Mouse (Mus musculus): ENCODE measurements at regions not wholly inside any gene's neighbourhood (a gene's known extent, or its start where the extent isn't known, plus 50 kb on each side); places are given as distances from the start of the nearest gene placed in this dataset.

- Histone ChIP-seq H3K4me2 (no peak overlapping the region), H3K27ac (no peak overlapping the region), H3K9ac (no peak overlapping the region), H3K36me3 (replicated peaks) (no peaks in the 10 kb centered on the region), H3K27me3 (no peaks in the 10 kb centered on the region), H3K4me1 (no peaks in the 10 kb centered on the region), H3K4me3 (replicated peaks) (no peak overlapping the region), H3K9me3 (no peaks in the 10 kb centered on the region; the same call in 1 of the 2 replicates)
- WGBS: 88% methylated on average over 4 of the region's 4 CpGs
- ATAC-seq (ENCODE audit: low FRiP score): no peak
These were observed 546.7 kb upstream of the Map3k7 start for GRCm38 (mm10) chr4:31417161-31417560.

GRCm38 (mm10) chr4:31419240-31419639 lies 544.7 kb upstream of the Map3k7 start:
- H3K4me2 ChIP-seq: no peak overlapping the region
- no peak overlapping the region for H3K9ac ChIP-seq
- H3K27me3 ChIP-seq: no peaks in the 10 kb centered on the region
- H3K27ac ChIP-seq: no peak overlapping the region
- no peaks in the 10 kb centered on the region; the same call in 1 of the 2 replicates for H3K9me3 ChIP-seq
- H3K4me1 ChIP-seq: no peaks in the 10 kb centered on the region
- H3K36me3 ChIP-seq (replicated peaks): no peaks in the 10 kb centered on the region
- H3K4me3 ChIP-seq (replicated peaks): no peak overlapping the region
- peak; percentile 56; the same call in 1 of the 2 replicates for ATAC-seq (ENCODE audit: low FRiP score)
- WGBS: 9% methylated on average over 6 of the region's 6 CpGs

- Histone ChIP-seq H3K27ac (no peak overlapping the region), H3K4me2 (no peak overlapping the region), H3K9me3 (no peaks in the 10 kb centered on the region; the same call in 1 of the 2 replicates), H3K4me3 (replicated peaks) (no peak overlapping the region), H3K27me3 (no peaks in the 10 kb centered on the region), H3K4me1 (no peaks in the 10 kb centered on the region), H3K36me3 (replicated peaks) (no peaks in the 10 kb centered on the region), H3K9ac (no peak overlapping the region)
- 88% methylated on average over 9 of the region's 9 CpGs for WGBS
- ATAC-seq (ENCODE audit: low FRiP score): no peak
These were observed 543.7 kb upstream of the Map3k7 start for GRCm38 (mm10) chr4:31420167-31420566.

- Histone ChIP-seq H3K9ac (no peak overlapping the region), H3K27ac (no peak overlapping the region), H3K27me3 (no peaks in the 10 kb centered on the region), H3K4me1 (no peaks in the 10 kb centered on the region), H3K4me3 (replicated peaks) (no peak overlapping the region), H3K36me3 (replicated peaks) (no peaks in the 10 kb centered on the region), H3K4me2 (no peak overlapping the region), H3K9me3 (no peaks in the 10 kb centered on the region; the same call in 1 of the 2 replicates)
- no peak for ATAC-seq (ENCODE audit: low FRiP score)
- 66% methylated on average over 5 of the region's 5 CpGs for WGBS
These were observed 542.5 kb upstream of the Map3k7 start for GRCm38 (mm10) chr4:31421386-31421785.

GRCm38 (mm10) chr4:31425135-31425534 lies 538.8 kb upstream of the Map3k7 start:
- no peaks in the 10 kb centered on the region for H3K9me3 ChIP-seq
- no peaks in the 10 kb centered on the region for H3K27me3 ChIP-seq
- H3K4me3 ChIP-seq (replicated peaks): no peak overlapping the region
- no peaks in the 10 kb centered on the region for H3K4me1 ChIP-seq
- no peak overlapping the region for H3K27ac ChIP-seq
- H3K36me3 ChIP-seq (replicated peaks): no peaks in the 10 kb centered on the region
- no peak overlapping the region for H3K4me2 ChIP-seq
- 87% methylated on average over 7 of the region's 7 CpGs for WGBS
- no peak for ATAC-seq (ENCODE audit: low FRiP score)
- no peak overlapping the region for H3K9ac ChIP-seq

GRCm38 (mm10) chr4:31425716-31426115 lies 538.2 kb upstream of the Map3k7 start:
- Histone ChIP-seq H3K4me1 (no peaks in the 10 kb centered on the region), H3K4me2 (no peak overlapping the region), H3K36me3 (replicated peaks) (no peaks in the 10 kb centered on the region), H3K27me3 (no peaks in the 10 kb centered on the region), H3K27ac (no peak overlapping the region), H3K9me3 (no peaks in the 10 kb centered on the region), H3K4me3 (replicated peaks) (no peak overlapping the region), H3K9ac (no peak overlapping the region)
- no peak for ATAC-seq (ENCODE audit: low FRiP score)
- WGBS: 85% methylated on average over 4 of the region's 4 CpGs

- Histone ChIP-seq H3K9me3 (no peaks in the 10 kb centered on the region), H3K4me3 (replicated peaks) (no peak overlapping the region), H3K27me3 (no peaks in the 10 kb centered on the region), H3K36me3 (replicated peaks) (no peaks in the 10 kb centered on the region), H3K4me2 (no peak overlapping the region), H3K9ac (no peak overlapping the region), H3K4me1 (no peaks in the 10 kb centered on the region), H3K27ac (no peak overlapping the region)
- ATAC-seq (ENCODE audit: low FRiP score): no peak
- WGBS: 88% methylated on average over 7 of the region's 7 CpGs
These were observed 537.5 kb upstream of the Map3k7 start for GRCm38 (mm10) chr4:31426169-31427030.

- Histone ChIP-seq H3K36me3 (replicated peaks) (no peaks in the 10 kb centered on the region), H3K4me3 (replicated peaks) (no peak overlapping the region), H3K4me1 (no peaks in the 10 kb centered on the region), H3K4me2 (no peak overlapping the region), H3K27ac (no peak overlapping the region), H3K9ac (no peak overlapping the region), H3K27me3 (no peaks in the 10 kb centered on the region), H3K9me3 (no peaks in the 10 kb centered on the region)
- WGBS: 94% methylated on average over 7 of the region's 7 CpGs
- ATAC-seq (ENCODE audit: low FRiP score): no peak
These were observed 530.0 kb upstream of the Map3k7 start for GRCm38 (mm10) chr4:31433943-31434342.

GRCm38 (mm10) chr4:31454898-31455297 lies 509.0 kb upstream of the Map3k7 start:
- WGBS: 88% methylated on average over 7 of the region's 7 CpGs
- Histone ChIP-seq H3K27me3 (no peaks in the 10 kb centered on the region), H3K4me1 (peaks cover 5% of the 10 kb centered on the region; the same call in 1 of the 2 replicates), H3K4me3 (replicated peaks) (no peak overlapping the region), H3K9ac (no peak overlapping the region), H3K4me2 (no peak overlapping the region), H3K36me3 (replicated peaks) (no peaks in the 10 kb centered on the region), H3K27ac (no peak overlapping the region), H3K9me3 (no peaks in the 10 kb centered on the region)
- no peak for ATAC-seq (ENCODE audit: low FRiP score)

- Histone ChIP-seq H3K27ac (no peak overlapping the region), H3K27me3 (no peaks in the 10 kb centered on the region), H3K36me3 (replicated peaks) (no peaks in the 10 kb centered on the region), H3K9me3 (no peaks in the 10 kb centered on the region), H3K4me1 (peaks cover 5% of the 10 kb centered on the region; the same call in 1 of the 2 replicates), H3K4me3 (replicated peaks) (no peak overlapping the region), H3K9ac (no peak overlapping the region), H3K4me2 (no peak overlapping the region)
- WGBS: 82% methylated on average over 4 of the region's 4 CpGs
- no peak for ATAC-seq (ENCODE audit: low FRiP score)
These were observed 508.4 kb upstream of the Map3k7 start for GRCm38 (mm10) chr4:31455466-31455865.

GRCm38 (mm10) chr4:31462456-31462855 lies 501.4 kb upstream of the Map3k7 start:
- H3K4me3 ChIP-seq (replicated peaks): no peak overlapping the region
- no peak overlapping the region for H3K27ac ChIP-seq
- no peaks in the 10 kb centered on the region for H3K9me3 ChIP-seq
- no peaks in the 10 kb centered on the region for H3K36me3 ChIP-seq (replicated peaks)
- 80% methylated on average over 4 of the region's 4 CpGs for WGBS
- H3K4me1 ChIP-seq: peaks cover 2% of the 10 kb centered on the region; the same call in 1 of the 2 replicates
- no peak overlapping the region for H3K9ac ChIP-seq
- H3K4me2 ChIP-seq: no peak overlapping the region
- no peaks in the 10 kb centered on the region for H3K27me3 ChIP-seq
- no peak for ATAC-seq (ENCODE audit: low FRiP score)

- Histone ChIP-seq H3K9ac (no peak overlapping the region), H3K4me3 (replicated peaks) (no peak overlapping the region), H3K27me3 (no peaks in the 10 kb centered on the region), H3K4me2 (no peak overlapping the region), H3K27ac (no peak overlapping the region), H3K9me3 (no peaks in the 10 kb centered on the region), H3K36me3 (replicated peaks) (no peaks in the 10 kb centered on the region), H3K4me1 (no peaks in the 10 kb centered on the region)
- ATAC-seq (ENCODE audit: low FRiP score): no peak
- WGBS: 92% methylated on average over 5 of the region's 5 CpGs
These were observed 500.7 kb upstream of the Map3k7 start for GRCm38 (mm10) chr4:31463130-31463698.

- WGBS: 88% methylated on average over 9 of the region's 9 CpGs
- H3K9me3 ChIP-seq: no peaks in the 10 kb centered on the region
- H3K36me3 ChIP-seq (replicated peaks): no peaks in the 10 kb centered on the region
- no peak overlapping the region for H3K27ac ChIP-seq
- H3K4me2 ChIP-seq: no peak overlapping the region
- no peaks in the 10 kb centered on the region for H3K4me1 ChIP-seq
- no peak for ATAC-seq (ENCODE audit: low FRiP score)
- H3K27me3 ChIP-seq: no peaks in the 10 kb centered on the region
- no peak overlapping the region for H3K9ac ChIP-seq
- no peak overlapping the region for H3K4me3 ChIP-seq (replicated peaks)
These were observed 495.6 kb upstream of the Map3k7 start for GRCm38 (mm10) chr4:31468306-31468705.
